Mouse (Mus musculus) splenic B cell, adult 2 months (primary cell): ENCODE data around the gene Gga1.
A peak's percentile ranks its signal among the peaks of the same experiment; 100 is the strongest.

Experiments used
- DNase-seq: peaks from one replicate; pipeline ENCODE4 v3.0.0-alpha.2; 2011; ENCODE audit warnings: low read depth, low spot score
- H3K27me3 ChIP-seq: 2 replicates; pipeline ENCODE4 v1.6.1; 2012; ENCODE audit warnings: mild to moderate bottlenecking, low read length, moderate library complexity, mixed read lengths; ENCODE audit not compliant: control insufficient read depth, poor library complexity, insufficient read depth, severe bottlenecking
- H3K36me3 ChIP-seq: 2 replicates; pipeline ENCODE4 v1.6.1; 2012; ENCODE audit warnings: mild to moderate bottlenecking, low read length, moderate library complexity, mixed read lengths; ENCODE audit not compliant: control insufficient read depth, poor library complexity, insufficient read depth, severe bottlenecking

Gga1 gene

GRCm38 (mm10) chr15:78851505-78852153 is 25.4 kb upstream of the Gga1 start:
- H3K27me3 ChIP-seq, result 0 out of 2 replicates have a peak, but pooled peaks cover 1% of the 10 kb centered on the region
- H3K36me3 ChIP-seq, result no peaks in the 10 kb centered on the region
- peak; percentile 92 for DNase-seq

GRCm38 (mm10) chr15:78855303-78855965 is 21.6 kb upstream of the Gga1 start, which contains the start of gene Lgals2:
TSS of gene Lgals2 (minus strand) at chr15:78855529.
- DNase-seq, result no peak
- Histone ChIP-seq H3K36me3 (no peaks in the 10 kb centered on the region), H3K27me3 (0 out of 2 replicates have a peak, but pooled peaks cover 1% of the 10 kb centered on the region)

GRCm38 (mm10) chr15:78857009-78857408 is 20.0 kb upstream of the Gga1 start:
- no peak for DNase-seq
- H3K36me3 ChIP-seq, result no peaks in the 10 kb centered on the region

GRCm38 (mm10) chr15:78859311-78859710 is 17.7 kb upstream of the Gga1 start:
- Histone ChIP-seq H3K27me3 (0 out of 2 replicates have a peak, but pooled peaks cover 1% of the 10 kb centered on the region), H3K36me3 (no peaks in the 10 kb centered on the region)
- no peak for DNase-seq

More at GRCm38 (mm10) chr15:78857009-78857408, 20.0 kb upstream of the Gga1 start:
- H3K27me3 ChIP-seq, result 0 out of 2 replicates have a peak, but pooled peaks cover 1% of the 10 kb centered on the region

GRCm38 (mm10) chr15:78859714-78860113 is 17.3 kb upstream of the Gga1 start:
- Histone ChIP-seq H3K27me3 (no peaks in the 10 kb centered on the region), H3K36me3 (no peaks in the 10 kb centered on the region)
- DNase-seq, result no peak

GRCm38 (mm10) chr15:78862280-78862679 is 14.7 kb upstream of the Gga1 start:
- no peaks in the 10 kb centered on the region for H3K27me3 ChIP-seq
- DNase-seq, result no peak
- H3K36me3 ChIP-seq, result no peaks in the 10 kb centered on the region

GRCm38 (mm10) chr15:78863154-78863553 is 13.8 kb upstream of the Gga1 start:
- Histone ChIP-seq H3K27me3 (no peaks in the 10 kb centered on the region), H3K36me3 (no peaks in the 10 kb centered on the region)
- no peak for DNase-seq

GRCm38 (mm10) chr15:78863852-78864253 is 13.1 kb upstream of the Gga1 start:
- no peak for DNase-seq
- Histone ChIP-seq H3K27me3 (no peaks in the 10 kb centered on the region), H3K36me3 (no peaks in the 10 kb centered on the region)

- DNase-seq, result no peak
- Histone ChIP-seq H3K27me3 (no peaks in the 10 kb centered on the region), H3K36me3 (no peaks in the 10 kb centered on the region)
These were observed 8.6 kb upstream of the Gga1 start for GRCm38 (mm10) chr15:78868398-78868797.

GRCm38 (mm10) chr15:78868826-78869233 is 8.2 kb upstream of the Gga1 start:
- no peaks in the 10 kb centered on the region for H3K27me3 ChIP-seq
- H3K36me3 ChIP-seq, result no peaks in the 10 kb centered on the region
- DNase-seq, result no peak

- peak; percentile 81 for DNase-seq
- H3K36me3 ChIP-seq, result no peaks in the 10 kb centered on the region
- no peaks in the 10 kb centered on the region for H3K27me3 ChIP-seq
These were observed 7.2 kb upstream of the Gga1 start for GRCm38 (mm10) chr15:78869775-78870174.

- H3K27me3 ChIP-seq, result no peaks in the 10 kb centered on the region
- H3K36me3 ChIP-seq, result no peaks in the 10 kb centered on the region
- no peak for DNase-seq
These were observed 4.9 kb upstream of the Gga1 start for GRCm38 (mm10) chr15:78872021-78872608.

- DNase-seq, result no peak
These were observed 3.1 kb upstream of the Gga1 start for GRCm38 (mm10) chr15:78873803-78874435.

GRCm38 (mm10) chr15:78874989-78875388 is 2.0 kb upstream of the Gga1 start:
- no peak for DNase-seq
- Histone ChIP-seq H3K27me3 (no peaks in the 10 kb centered on the region), H3K36me3 (no peaks in the 10 kb centered on the region)

More at GRCm38 (mm10) chr15:78873803-78874435, 3.1 kb upstream of the Gga1 start:
- H3K36me3 ChIP-seq, result no peaks in the 10 kb centered on the region
- no peaks in the 10 kb centered on the region for H3K27me3 ChIP-seq

GRCm38 (mm10) chr15:78875537-78875936 is 1.5 kb upstream of the Gga1 start:
- no peaks in the 10 kb centered on the region for H3K27me3 ChIP-seq
- no peak for DNase-seq

More at GRCm38 (mm10) chr15:78875537-78875936, 1.5 kb upstream of the Gga1 start:
- H3K36me3 ChIP-seq, result no peaks in the 10 kb centered on the region
